Mouse (Mus musculus) urinary bladder, postnatal 4 days (tissue): ENCODE measurements around the gene Lrrc8e.
A peak's percentile ranks its signal among the peaks of the same experiment; 100 is the strongest.
"Not testable (repeated sequence)": the region's sequence is repeated elsewhere in the genome, so short reads cannot be mapped to it uniquely, and the experiment has no call there.

Source experiments
- DNase-seq, 2 experiments: peaks; one replicate each; pipeline ENCODE4 v3.0.0; 2021 to 2022; ENCODE audit warnings: low spot score in 2 of 2

The Lrrc8e gene

GRCm38 (mm10) chr8:4219617-4220016 is 7.0 kb upstream of the Lrrc8e start:
- DNase-seq, result no peak

GRCm38 (mm10) chr8:4222059-4222458 is 4.6 kb upstream of the Lrrc8e start:
- DNase-seq, result no peak

GRCm38 (mm10) chr8:4226323-4226722 is 304 bp upstream of the Lrrc8e start:
- DNase-seq, result no peak

- no peak for DNase-seq
These were observed 1.3 kb downstream of the Lrrc8e start for GRCm38 (mm10) chr8:4227919-4228318.

GRCm38 (mm10) chr8:4229784-4230183 is 3.2 kb downstream of the Lrrc8e start:
- DNase-seq, result no peak

- DNase-seq, result no peak
These were observed 4.2 kb downstream of the Lrrc8e start for GRCm38 (mm10) chr8:4230612-4231351.

GRCm38 (mm10) chr8:4237814-4238433 is 11.3 kb downstream of the Lrrc8e start:
- no peak for DNase-seq

- DNase-seq, result peak; percentile 100
These were observed 12.0 kb downstream of the Lrrc8e start, which contains the start of the genes Map2k7 and Gm49320 for GRCm38 (mm10) chr8:4238434-4239192. Map2k7 (plus strand) TSS chr8:4238740. Gm49320 (plus strand) TSS chr8:4238865.

- DNase-seq, result no peak
These were observed 12.7 kb downstream of the Lrrc8e start for GRCm38 (mm10) chr8:4239193-4239890.

- DNase-seq, result no peak
These were observed 18.4 kb downstream of the Lrrc8e start for GRCm38 (mm10) chr8:4245061-4245460.

- no peak for DNase-seq
These were observed 19.1 kb downstream of the Lrrc8e start for GRCm38 (mm10) chr8:4245737-4246136.

GRCm38 (mm10) chr8:4247241-4247640 is 20.6 kb downstream of the Lrrc8e start:
- no peak for DNase-seq

GRCm38 (mm10) chr8:4247951-4248540 is 21.4 kb downstream of the Lrrc8e start, which contains the start of gene Tgfbr3l:
Tgfbr3l (plus strand) TSS chr8:4248214.
- DNase-seq, result no peak

- DNase-seq, result peak in 1 of 2 experiments; percentile 66
These were observed 22.6 kb downstream of the Lrrc8e start for GRCm38 (mm10) chr8:4249213-4249612.

- DNase-seq, result peak; percentile 75 to 89
These were observed 23.8 kb downstream of the Lrrc8e start for GRCm38 (mm10) chr8:4250306-4250970.

- no peak for DNase-seq
These were observed 25.6 kb downstream of the Lrrc8e start for GRCm38 (mm10) chr8:4252116-4252760.

GRCm38 (mm10) chr8:4252934-4253841 is 26.6 kb downstream of the Lrrc8e start, which contains the start of gene Snapc2:
Snapc2 (plus strand) TSS chr8:4253080.
- DNase-seq, result peak; percentile 92 to 97

GRCm38 (mm10) chr8:4254001-4254400 is 27.4 kb downstream of the Lrrc8e start:
- no peak for DNase-seq

GRCm38 (mm10) chr8:4255471-4255870 is 28.8 kb downstream of the Lrrc8e start:
- not testable (repeated sequence) for DNase-seq
